Mouse (Mus musculus) hindbrain, postnatal 0 days (tissue): Measurements from ENCODE around the gene Pirt. TPM values are rescaled to one million over a fixed set of nuclear protein-coding genes. Genes with fewer than 3 reads are reported as not detected.

Source experiments
- ATAC-seq: fragments of 200-750 bp; cut with Nextera tagmentation; 2 replicates; pipeline ENCODE4 v1.8.0; 2017; ENCODE audit warnings: mild to moderate bottlenecking, moderate TSS enrichment, moderate library complexity
- DNase-seq: peaks from one replicate; pipeline ENCODE4 v3.0.0-alpha.2; 2015; ENCODE audit warnings: low spot score
- H3K27ac ChIP-seq: fragments of 300-500 bp; sonication (generic); 2 replicates; pipeline ENCODE4 v1.5.1; 2014; ENCODE audit warnings: mild to moderate bottlenecking
- H3K27me3 ChIP-seq: fragments of 300-500 bp; sonication (generic); 2 replicates; pipeline ENCODE4 v1.6.1; 2014; ENCODE audit warnings: low read length, mixed read lengths; ENCODE audit not compliant: insufficient read depth
- H3K36me3 ChIP-seq: fragments of 300-500 bp; sonication (generic); 2 replicates; pipeline ENCODE4 v1.6.1; 2014; ENCODE audit warnings: low read length, mixed read lengths; ENCODE audit not compliant: insufficient read depth
- H3K4me1 ChIP-seq: fragments of 300-500 bp; sonication (generic); 2 replicates; pipeline ENCODE4 v1.6.1; 2014; ENCODE audit warnings: antibody characterized with exemption, low read length, mixed read lengths; ENCODE audit not compliant: insufficient read depth
- H3K4me2 ChIP-seq: fragments of 300-500 bp; sonication (generic); 2 replicates; pipeline ENCODE4 v1.6.1; 2014; ENCODE audit warnings: low read depth, mild to moderate bottlenecking, low read length, moderate library complexity, mixed read lengths
- H3K4me3 ChIP-seq: fragments of 300-500 bp; sonication (generic); 2 replicates; pipeline ENCODE4 v1.5.1; 2014; ENCODE audit warnings: low read length
- H3K9ac ChIP-seq: fragments of 300-500 bp; sonication (generic); replicated peaks from 2 replicates; pipeline ENCODE4 v1.6.1; 2014; ENCODE audit warnings: mild to moderate bottlenecking, low read length, moderate library complexity, mixed read lengths
- H3K9me3 ChIP-seq: fragments of 300-500 bp; sonication (generic); 2 replicates; pipeline ENCODE4 v1.6.1; 2016; ENCODE audit warnings: low read length, mixed read lengths
- CTCF ChIP-seq: IDR thresholded peaks from 2 replicates; pipeline ENCODE4 v1.5.1; 2016; ENCODE audit warnings: antibody characterized with exemption, control low read depth, low read depth
- WGBS: fragments of 180-500 bp; shearing (Covaris S2); extraction: QIAGEN DNeasy Blood & Tissue Kit; methylation state at CpG from one replicate; pipeline ENCODE4 v1.1.7; 2014; 5-methylcytosine and 5-hydroxymethylcytosine counted together
- polyA plus RNA-seq: library from polyadenylated mRNA; unstranded; fragments of >200 nt; fragmentation: Nextera tagmentation; extraction: Ambion mirVana; gene quantifications from 2 replicates; pipeline ENCODE4 v1.2.1, GENCODE M21; 2015
- total RNA-seq: library from RNA; depleted of rRNA; stranded (reverse); fragments of >200 nt; gene quantifications from 2 replicates; pipeline ENCODE4 v1.2.3, GENCODE M21; 2014

The Pirt gene
- total and polyA plus RNA-seq, 2 experiments from 2014 or later, result 1.2 to 2.1 TPM

DNA sequence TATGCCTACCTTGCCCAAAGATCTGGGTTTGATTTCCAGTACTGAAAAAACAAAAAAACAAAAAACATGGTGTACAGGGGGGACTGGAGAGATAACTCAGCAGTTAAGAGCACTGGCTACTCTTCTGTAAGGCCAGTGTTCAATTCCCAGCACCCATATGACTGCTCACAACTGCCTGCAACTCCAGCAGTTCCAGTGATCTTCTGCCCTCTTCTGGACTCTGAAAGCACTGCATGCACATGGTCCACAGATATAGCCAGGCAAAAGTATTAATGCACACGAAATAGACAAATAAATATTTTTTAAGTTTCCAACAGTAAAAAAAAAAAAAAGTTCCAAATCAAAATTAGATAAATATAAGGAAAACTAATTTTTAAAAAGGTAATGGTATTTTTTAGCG, 13.0 kb upstream of the Pirt start:
- TF ChIP-seq CTCF, result peak; percentile 36; the same call in 1 of the 2 replicates
- Histone ChIP-seq H3K4me3 (no peak overlapping the region), H3K4me2 (no peak overlapping the region), H3K27ac (no peak overlapping the region), H3K4me1 (no peaks in the 10 kb centered on the region), H3K27me3 (no peaks in the 10 kb centered on the region), H3K9ac (no peak overlapping the region), H3K9me3 (no peaks in the 10 kb centered on the region), H3K36me3 (no peaks in the 10 kb centered on the region)
- WGBS, result 92% methylated on average over 2 of the region's 2 CpGs
- DNase-seq, result no peak
- ATAC-seq, result no peak

- Histone ChIP-seq H3K4me3 (no peak overlapping the region), H3K36me3 (no peaks in the 10 kb centered on the region), H3K9me3 (no peaks in the 10 kb centered on the region), H3K9ac (no peak overlapping the region), H3K4me1 (no peaks in the 10 kb centered on the region), H3K4me2 (no peak overlapping the region), H3K27ac (no peak overlapping the region), H3K27me3 (no peaks in the 10 kb centered on the region)
- WGBS, result 18% methylated on average over 7 of the region's 7 CpGs
- DNase-seq (peak; percentile 85), ATAC-seq (peak; percentile 58; the same call in 1 of the 2 replicates)
- TF ChIP-seq CTCF, result peak; percentile 90
Observed at GRCm38 (mm10) chr11:66899426-66899825, 12.4 kb upstream of the Pirt start.

GRCm38 (mm10) chr11:66902801-66903200, 9.0 kb upstream of the Pirt start:
- no peak overlapping the region for H3K27ac ChIP-seq
- no peak for DNase-seq

GRCm38 (mm10) chr11:66905617-66906384, 6.0 kb upstream of the Pirt start:
- H3K4me1 ChIP-seq, result no peaks in the 10 kb centered on the region
- no peaks in the 10 kb centered on the region for H3K27me3 ChIP-seq
- H3K36me3 ChIP-seq, result no peaks in the 10 kb centered on the region
- peak; percentile 92 for TF ChIP-seq CTCF
- no peak overlapping the region for H3K4me3 ChIP-seq
- no peak overlapping the region for H3K9ac ChIP-seq
- DNase-seq, result peak; percentile 93
- 13% methylated on average over 21 of the region's 21 CpGs for WGBS
- H3K4me2 ChIP-seq, result peak overlapping the region; percentile 23; the same call in 1 of the 2 replicates
- H3K9me3 ChIP-seq, result no peaks in the 10 kb centered on the region
- H3K27ac ChIP-seq, result no peak overlapping the region
- ATAC-seq, result peak; percentile 89

More at GRCm38 (mm10) chr11:66902801-66903200, 9.0 kb upstream of the Pirt start:
- 87% methylated on average over 7 of the region's 7 CpGs for WGBS
- no peaks in the 10 kb centered on the region for H3K36me3 ChIP-seq
- H3K4me1 ChIP-seq, result no peaks in the 10 kb centered on the region
- H3K4me2 ChIP-seq, result no peak overlapping the region
- no peaks in the 10 kb centered on the region for H3K9me3 ChIP-seq
- no peak overlapping the region for H3K9ac ChIP-seq
- no peak for TF ChIP-seq CTCF
- H3K4me3 ChIP-seq, result no peak overlapping the region
- no peak for ATAC-seq
- no peaks in the 10 kb centered on the region for H3K27me3 ChIP-seq

DNA sequence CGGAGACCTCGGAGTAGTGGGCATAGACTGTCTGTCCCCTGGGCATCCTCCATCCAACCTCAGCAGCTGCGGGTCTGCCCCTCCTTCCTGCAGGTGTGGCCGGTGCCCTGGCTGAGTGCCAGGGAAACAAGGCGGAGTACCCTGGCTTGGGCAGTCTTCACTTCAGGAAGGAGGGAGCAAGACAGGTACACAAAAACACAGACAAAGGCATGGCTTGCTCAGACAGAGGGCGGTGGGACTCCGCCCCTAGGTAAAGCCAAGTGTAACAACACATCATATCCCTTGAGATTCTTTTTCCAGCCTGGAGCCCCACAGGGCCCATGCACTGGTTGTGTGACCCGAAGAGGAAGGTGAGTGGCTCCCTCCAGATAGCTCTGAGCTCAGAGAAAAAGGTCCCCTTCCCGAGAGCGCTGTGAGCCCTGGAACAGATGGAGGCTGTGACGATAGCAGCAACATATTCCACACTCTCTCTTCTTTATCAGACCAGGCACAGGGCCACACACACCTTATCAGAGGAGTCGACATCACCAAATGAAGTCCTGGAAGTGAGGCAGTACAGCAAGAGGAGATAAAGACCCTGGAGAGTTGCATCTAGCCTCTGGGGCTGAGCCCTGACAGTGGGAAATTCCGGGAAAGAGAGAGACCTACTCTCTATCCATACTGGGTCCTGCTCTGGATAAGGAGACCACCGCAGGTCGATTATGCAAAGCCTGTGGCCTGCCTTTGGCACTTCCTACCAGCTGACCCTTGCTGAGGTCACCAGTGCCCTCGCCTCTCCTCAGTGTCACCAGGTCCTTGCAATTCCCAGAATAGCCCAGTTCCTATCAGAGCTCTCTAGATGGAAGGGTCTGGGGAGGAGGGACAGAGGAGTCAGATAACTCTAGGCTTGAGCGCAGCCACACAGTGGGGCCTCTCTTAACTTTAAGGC, 1.0 kb downstream of the Pirt start:
- no peak for ATAC-seq
- Histone ChIP-seq H3K9ac (no peak overlapping the region), H3K36me3 (no peaks in the 10 kb centered on the region), H3K27me3 (no peaks in the 10 kb centered on the region), H3K27ac (no peak overlapping the region), H3K4me2 (no peak overlapping the region), H3K4me3 (no peak overlapping the region), H3K9me3 (no peaks in the 10 kb centered on the region), H3K4me1 (no peaks in the 10 kb centered on the region)
- TF ChIP-seq CTCF, result no peak
- 65% methylated on average over 17 of the region's 17 CpGs for WGBS
- DNase-seq, result no peak

DNA sequence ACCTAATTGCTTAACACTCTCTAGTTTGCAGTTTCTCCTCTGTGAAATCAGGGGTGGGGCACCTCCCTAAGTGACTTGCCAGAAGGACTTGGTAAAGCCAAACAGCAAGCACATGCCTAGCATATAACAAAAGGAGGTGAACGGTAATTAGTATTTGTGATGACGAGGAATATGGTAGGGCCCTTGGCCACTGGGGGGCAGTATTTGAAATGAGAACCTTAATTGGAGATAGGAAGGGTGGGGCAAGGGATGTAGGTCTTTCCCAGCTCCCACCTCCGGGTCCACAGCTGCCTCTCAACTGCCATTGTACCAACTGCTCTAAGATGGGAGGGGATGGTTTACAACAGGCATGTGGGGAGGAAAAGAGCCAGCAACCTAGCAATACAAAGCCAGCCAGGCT, 2.5 kb downstream of the Pirt start:
- no peaks in the 10 kb centered on the region for H3K4me1 ChIP-seq
- no peak overlapping the region for H3K4me3 ChIP-seq
- H3K9me3 ChIP-seq, result no peaks in the 10 kb centered on the region
- no peak overlapping the region for H3K27ac ChIP-seq
- ATAC-seq (no peak), DNase-seq (peak; percentile 63)
- H3K4me2 ChIP-seq, result no peak overlapping the region
- H3K27me3 ChIP-seq, result no peaks in the 10 kb centered on the region
- no peaks in the 10 kb centered on the region for H3K36me3 ChIP-seq
- WGBS, result 16% methylated on average over 3 of the region's 3 CpGs
- no peak overlapping the region for H3K9ac ChIP-seq
- peak; percentile 65 for TF ChIP-seq CTCF
